Mouse (Mus musculus) layer of hippocampus, adult 18-20 months (tissue): ENCODE measurements around the gene Olfr1199. TPM values are rescaled to one million over a fixed set of nuclear protein-coding genes. Genes with fewer than 3 reads are reported as not detected.

ENCODE experiments used
- DNase-seq, 2 experiments: peaks; one replicate each; pipeline ENCODE4 v3.0.0; 2022; ENCODE audit warnings: low spot score in 2 of 2
- long read RNA-seq: library from polyadenylated mRNA; stranded (forward); transcript quantifications from one replicate; pipeline ENCODE4 v2.0.0, GENCODE M21; 2021
- total RNA-seq, 2 experiments: library from RNA; stranded (reverse); gene quantifications; 2 replicates each; pipeline ENCODE4 v1.2.3; 2021

Olfr1199 gene
- not detected for total RNA-seq
- long read RNA-seq: 0 reads

GRCm38 (mm10) chr2:88760369-88760768 lies at the start of gene Olfr1199:
Gene Olfr1199, minus strand, starts transcription at chr2:88760469.
- DNase-seq: no peak

- no peak for DNase-seq
These were observed 32.5 kb upstream of the Olfr1199 start, which contains the start of gene Olfr1201 for GRCm38 (mm10) chr2:88792736-88793135. Gene Olfr1201, plus strand, starts transcription at chr2:88793036.

- DNase-seq: no peak
These were observed 10.1 kb upstream of the Olfr1199 start, which contains the start of gene Olfr1200 for GRCm38 (mm10) chr2:88770388-88770787. Gene Olfr1200, minus strand, starts transcription at chr2:88770488.

GRCm38 (mm10) chr2:88751270-88751669 lies 9.0 kb downstream of the Olfr1199 start, which contains the start of gene Olfr1198:
Gene Olfr1198, minus strand, starts transcription at chr2:88751370.
- DNase-seq: no peak

- no peak for DNase-seq
These were observed 16.9 kb downstream of the Olfr1199 start for GRCm38 (mm10) chr2:88743379-88743778.

GRCm38 (mm10) chr2:88732266-88732665 lies 28.0 kb downstream of the Olfr1199 start, which contains the start of gene Olfr1197:
Gene Olfr1197, minus strand, starts transcription at chr2:88732366.
- no peak for DNase-seq

GRCm38 (mm10) chr2:88704497-88704896 lies 55.8 kb downstream of the Olfr1199 start, which contains the start of gene Olfr1196:
Gene Olfr1196, minus strand, starts transcription at chr2:88704597.
- no peak for DNase-seq

Other genes with a start within 250 kb of the Olfr1199 start
- gene Olfr1186, start 241.9 kb downstream of the Olfr1199 start, total RNA-seq: not detected
- not detected for gene Olfr1188, start 203.5 kb downstream of the Olfr1199 start, total RNA-seq
- not detected for gene Olfr1189, start 174.0 kb downstream of the Olfr1199 start, total RNA-seq
- not detected for gene Olfr1191-ps1, start 119.9 kb downstream of the Olfr1199 start, total RNA-seq
- gene Olfr1192-ps1, start 112.0 kb downstream of the Olfr1199 start, total RNA-seq: not detected
- gene Olfr1193, start 84.8 kb downstream of the Olfr1199 start, total RNA-seq: not detected
- gene Olfr1195, start 71.3 kb downstream of the Olfr1199 start, total RNA-seq: not detected
- gene Olfr1196, start 55.9 kb downstream of the Olfr1199 start, total RNA-seq: not detected
- not detected for gene Olfr1197, start 28.1 kb downstream of the Olfr1199 start, total RNA-seq
- not detected for gene Olfr1198, start 9.1 kb downstream of the Olfr1199 start, total RNA-seq
- not detected for gene Olfr1200, start 10.0 kb upstream of the Olfr1199 start, total RNA-seq
- gene Olfr1201, start 32.6 kb upstream of the Olfr1199 start, total RNA-seq: not detected
- gene Olfr1202, start 54.0 kb upstream of the Olfr1199 start, total RNA-seq: not detected
- not detected for gene Olfr1205, start 69.3 kb upstream of the Olfr1199 start, total RNA-seq
- gene Olfr1204, start 88.8 kb upstream of the Olfr1199 start, total RNA-seq: not detected
- not detected for gene Olfr1206, start 102.8 kb upstream of the Olfr1199 start, total RNA-seq
- gene Olfr1208, start 141.8 kb upstream of the Olfr1199 start, total RNA-seq: not detected
- gene Olfr1209, start 154.7 kb upstream of the Olfr1199 start, total RNA-seq: not detected
- not detected for gene Olfr1211, start 177.6 kb upstream of the Olfr1199 start, total RNA-seq
- not detected for gene Olfr1212, start 193.5 kb upstream of the Olfr1199 start, total RNA-seq
- gene Gm13762, start 219.8 kb upstream of the Olfr1199 start, total RNA-seq: not detected
- gene Olfr1214, start 232.2 kb upstream of the Olfr1199 start, total RNA-seq: not detected
- not detected for gene Olfr1215, start 246.5 kb upstream of the Olfr1199 start, total RNA-seq